Mouse (Mus musculus): ENCODE measurements around the gene Pip5kl1.

DNA sequence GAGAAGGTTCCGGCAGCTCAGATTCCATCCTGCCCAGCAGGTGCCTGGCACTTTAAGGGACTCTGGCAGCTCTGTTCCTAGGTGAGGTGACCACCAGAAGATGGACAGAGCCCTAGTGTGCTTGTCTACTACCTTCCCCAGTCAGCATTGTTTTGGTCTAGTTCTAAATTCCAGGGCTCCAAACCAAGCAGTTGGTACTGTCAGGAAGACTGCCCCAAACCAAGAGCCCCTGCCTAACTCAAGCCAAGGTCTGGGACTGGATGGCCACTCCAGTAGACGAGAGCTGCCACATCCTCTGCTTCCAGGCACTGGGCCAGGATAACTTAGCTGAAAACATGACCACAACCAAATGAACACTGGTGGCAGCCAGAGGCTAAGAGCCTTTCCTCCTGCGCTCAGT is 5.7 kb upstream of the Pip5kl1 start:
- TF ChIP-seq CTCF (IDR thresholded peaks at IDR 0.05; ENCODE audit: low read depth, low read length) (no peak), POLR2A (IDR thresholded peaks at IDR 0.05; ENCODE audit: extremely low read depth, insufficient read depth, low read length) (no peak)
